ENCODE assay signal across 17 mouse cellular contexts in genomic region chr6:135398801-135399200, GRCm38 (mm10). TPM values are rescaled to one million over a fixed set of nuclear protein-coding genes. Genes with fewer than 3 reads are reported as not detected.
DNase-seq lines count a peak whose midpoint lies in the region; ATAC-seq and TF ChIP-seq lines count a peak whose summit lies in the region.
"Had no signal": no experiment of that assay in that cellular context is flagged by ENCODE, and none has a peak within 500 bp of the region (broad histone marks: within the 10 kb centered on the region; RNA-seq: fewer than 3 reads in every experiment).

No protein-coding gene starts in this region.

- no peaks in the 10 kb centered on the region for H3K9me3 ChIP-seq in heart, embryonic 11.5 days (replicated peaks; ENCODE audit: control insufficient read depth, low read length)
- H3K9me3 ChIP-seq: kidney, embryonic 15.5 days; liver, embryonic 12.5 days; neural tube, embryonic 15.5 days had no signal

- peak; percentile 71 to 76 for DNase-seq in heart, adult 18-20 months
- DNase-seq in adrenal gland, adult 8-10 months = peak; percentile 41
- peak; percentile 45 to 70 for DNase-seq in gastrocnemius, adult 8-10 months (ENCODE audit: low spot score in 2 of 2)
- DNase-seq in heart, postnatal 25 days (ENCODE audit: low spot score) = peak; percentile 51
- no peak for DNase-seq in urinary bladder, adult 18-20 months (ENCODE audit: low spot score in 2 of 2)
- no peak for DNase-seq in lung, adult 2 months
- no peak for DNase-seq in layer of hippocampus, adult 11-12 months (ENCODE audit: low spot score)
- DNase-seq: cerebellum, adult 9-10 months; layer of hippocampus, postnatal 36 days; thymus, postnatal 4 days had no signal

- TF ChIP-seq POLR2A in lung, adult 2 months (IDR thresholded peaks at IDR 0.05; ENCODE audit: borderline replicate concordance, extremely low read depth, low read depth, low read length) = no peak

- ATAC-seq in heart, embryonic 11.5 days (replicated peaks; ENCODE audit: insufficient number of reproducible peaks, low FRiP score, low TSS enrichment) = no peak
- ATAC-seq: liver, embryonic 12.5 days had no signal

- H3K27me3 ChIP-seq in heart, embryonic 11.5 days (ENCODE audit: control insufficient read depth, insufficient read depth, low read length) = 0 out of 2 replicates have a peak, but pooled peaks cover 2% of the 10 kb centered on the region
- H3K27me3 ChIP-seq: kidney, embryonic 15.5 days; neural tube, embryonic 15.5 days had no signal

- no peak overlapping the region for H3K4me3 ChIP-seq in heart, embryonic 11.5 days (ENCODE audit: low read depth, low read length)
- H3K4me3 ChIP-seq in lung, adult 2 months (replicated peaks; ENCODE audit: extremely low read depth, low read depth, low read length) = no peak overlapping the region
- H3K4me3 ChIP-seq: erythroblast, embryonic 14.5 days; kidney, embryonic 15.5 days; liver, embryonic 12.5 days; neural tube, embryonic 15.5 days had no signal

- no peak overlapping the region for H3K27ac ChIP-seq in heart, embryonic 11.5 days (ENCODE audit: low read depth, low read length)
- H3K27ac ChIP-seq: hindbrain, embryonic 14.5 days; kidney, embryonic 15.5 days; liver, embryonic 12.5 days; macrophage; neural tube, embryonic 15.5 days had no signal

- H3K4me2 ChIP-seq in heart, embryonic 11.5 days = no peak overlapping the region
- H3K4me2 ChIP-seq: hindbrain, embryonic 14.5 days; kidney, embryonic 15.5 days; liver, embryonic 12.5 days; neural tube, embryonic 15.5 days had no signal

- H3K36me3 ChIP-seq in heart, embryonic 11.5 days (ENCODE audit: control insufficient read depth, insufficient read depth, low read length) = no peaks in the 10 kb centered on the region
- H3K36me3 ChIP-seq: kidney, embryonic 15.5 days; liver, embryonic 12.5 days; neural tube, embryonic 15.5 days had no signal

- H3K9ac ChIP-seq in heart, embryonic 11.5 days (ENCODE audit: low read depth, low read length) = no peak overlapping the region
- H3K9ac ChIP-seq: hindbrain, embryonic 14.5 days; kidney, embryonic 15.5 days; liver, embryonic 12.5 days; neural tube, embryonic 15.5 days had no signal

- 50% methylated on average over 5 of the region's 5 CpGs for WGBS in heart, embryonic 11.5 days (ENCODE audit: insufficient replicate concordance)
- 41% methylated on average over 5 of the region's 5 CpGs for WGBS in lung, adult 2 months

- no peaks in the 10 kb centered on the region for H3K4me1 ChIP-seq in heart, embryonic 11.5 days (ENCODE audit: control insufficient read depth, insufficient read depth, low read length)
- no peaks in the 10 kb centered on the region for H3K4me1 ChIP-seq in lung, adult 2 months (ENCODE audit: control insufficient read depth, insufficient read depth, low read length)
- H3K4me1 ChIP-seq: kidney, embryonic 15.5 days; neural tube, embryonic 15.5 days had no signal

- no peak for TF ChIP-seq CTCF in lung, adult 2 months (IDR thresholded peaks at IDR 0.05; ENCODE audit: insufficient read depth, low read length)

- intact Hi-C loops in heart, postnatal 25 days (cut with DNase I) = loop anchor here (2.0 kb wide), 1 partner anchor 20 kb away; no protein-coding TSS in a partner anchor

RNA-seq across cellular contexts. Expression of gene Emp1, which starts 36.5 kb away (rescaled TPM):
- total RNA-seq in heart, adult 18-20 months (2021) = 10 to 100 TPM; 39.9 to 43.1 TPM
- 7.7 and 10.0 TPM in 2 replicates for polyA plus RNA-seq in heart, embryonic 11.5 days (2014; fragmentation: Nextera tagmentation; extraction: Ambion mirVana)
- total RNA-seq in adrenal gland, adult 8-10 months (2022) = 10 to 100 TPM; 19.4 to 64.7 (median 34.7) TPM
- total RNA-seq in gastrocnemius, adult 8-10 months (2022) = 10 to 100 TPM; 12.3 to 26.2 (median 18.0) TPM
- total RNA-seq in heart, postnatal 25 days (2021) = 10 to 100 TPM; 56.1 to 70.8 TPM
- 105 and 215 TPM in 2 replicates for polyA plus RNA-seq in lung, adult 2 months (2012; rRNA removed)
- polyA plus RNA-seq: erythroblast, embryonic 14.5 days had no signal

Comparison
In these comparisons a context has a peak if more than half of its experiments do, and no peak if none do; other contexts are left out.
1. DNase-seq: peak in heart, adult 18-20 months (2 of 2), adrenal gland, adult 8-10 months (single experiment), gastrocnemius, adult 8-10 months (2 of 2) and heart, postnatal 25 days (single experiment); none in urinary bladder, adult 18-20 months (0 of 2), lung, adult 2 months (single experiment) and layer of hippocampus, adult 11-12 months (single experiment).